Mouse (Mus musculus): ENCODE measurements around the gene Cep95. TPM values are rescaled to one million over a fixed set of nuclear protein-coding genes. Genes with fewer than 3 reads are reported as not detected.

The Cep95 gene
- polyA plus RNA-seq, 1 experiment from 2014 or later, result 11.5 TPM

GRCm38 (mm10) chr11:106824403-106824802 lies 35.4 kb downstream of the Cep95 start:
- Histone ChIP-seq H3K36me3 (peaks cover 87% of the 10 kb centered on the region), H3K4me3 (no peak overlapping the region), H3K9ac (no peak overlapping the region), H3K27ac (replicated peaks) (no peak overlapping the region), H3K4me1 (peaks cover 25% of the 10 kb centered on the region), H3K27me3 (replicated peaks) (no peaks in the 10 kb centered on the region), H3K4me2 (no peak overlapping the region), H3K9me3 (no peaks in the 10 kb centered on the region)
- 80% methylated on average over 10 of the region's 10 CpGs for WGBS
- ATAC-seq (ENCODE audit: extremely low read depth, insufficient number of reproducible peaks, low FRiP score, low TSS enrichment), result no peak

- Histone ChIP-seq H3K4me2 (no peak overlapping the region), H3K27me3 (replicated peaks) (no peaks in the 10 kb centered on the region), H3K9me3 (no peaks in the 10 kb centered on the region), H3K4me3 (no peak overlapping the region), H3K9ac (no peak overlapping the region), H3K27ac (replicated peaks) (no peak overlapping the region), H3K4me1 (peaks cover 9% of the 10 kb centered on the region), H3K36me3 (peaks cover 88% of the 10 kb centered on the region)
- WGBS, result 92% methylated on average over 7 of the region's 7 CpGs
- ATAC-seq (ENCODE audit: extremely low read depth, insufficient number of reproducible peaks, low FRiP score, low TSS enrichment), result no peak
Observed at GRCm38 (mm10) chr11:106828079-106828478, 39.0 kb downstream of the Cep95 start.

- H3K36me3 ChIP-seq, result peaks cover 79% of the 10 kb centered on the region
Observed at GRCm38 (mm10) chr11:106842002-106842401, 53.0 kb downstream of the Cep95 start.

GRCm38 (mm10) chr11:106851438-106851837 lies 62.4 kb downstream of the Cep95 start:
- no peaks in the 10 kb centered on the region for H3K27me3 ChIP-seq (replicated peaks)
- 49% methylated on average over 2 of the region's 2 CpGs for WGBS
- H3K9ac ChIP-seq, result no peak overlapping the region
- no peaks in the 10 kb centered on the region for H3K9me3 ChIP-seq
- H3K4me2 ChIP-seq, result no peak overlapping the region
- H3K4me1 ChIP-seq, result no peaks in the 10 kb centered on the region
- H3K36me3 ChIP-seq, result peaks cover 76% of the 10 kb centered on the region
- no peak for ATAC-seq (ENCODE audit: extremely low read depth, insufficient number of reproducible peaks, low FRiP score, low TSS enrichment)
- H3K27ac ChIP-seq (replicated peaks), result no peak overlapping the region
- no peak overlapping the region for H3K4me3 ChIP-seq

More at GRCm38 (mm10) chr11:106842002-106842401, 53.0 kb downstream of the Cep95 start:
- Histone ChIP-seq H3K27me3 (replicated peaks) (no peaks in the 10 kb centered on the region), H3K9me3 (no peaks in the 10 kb centered on the region), H3K27ac (replicated peaks) (no peak overlapping the region), H3K4me3 (no peak overlapping the region), H3K4me1 (no peaks in the 10 kb centered on the region), H3K9ac (no peak overlapping the region), H3K4me2 (no peak overlapping the region)
- ATAC-seq (ENCODE audit: extremely low read depth, insufficient number of reproducible peaks, low FRiP score, low TSS enrichment), result no peak
- 89% methylated on average over 3 of the region's 3 CpGs for WGBS

Small RNA genes lying within 50 kb of the gene (microRNA-seq; reads per million reads assigned to microRNA genes)
- not detected for gene Gm25994
- gene Mir3064, result 10.2 reads per million, percentile 27 among the genes with 10 or more reads in this experiment

Other genes starting within 250 kb of the Cep95 start
- gene Tex2, start 175.8 kb upstream of the Cep95 start, polyA plus RNA-seq (2015; fragmentation: Nextera tagmentation; extraction: Ambion mirVana), result 12.3 and 13.1 TPM in 2 replicates
- 60.7 and 61.4 TPM in 2 replicates for gene Pecam1, start 38.6 kb upstream of the Cep95 start, polyA plus RNA-seq (2015; fragmentation: Nextera tagmentation; extraction: Ambion mirVana)
- 1.5 and 1.9 TPM in 2 replicates for gene Milr1, start 38.0 kb upstream of the Cep95 start, polyA plus RNA-seq (2015; fragmentation: Nextera tagmentation; extraction: Ambion mirVana)
- 6.1 and 6.5 TPM in 2 replicates for gene Polg2, start 9.7 kb upstream of the Cep95 start, polyA plus RNA-seq (2015; fragmentation: Nextera tagmentation; extraction: Ambion mirVana)
- 192 and 199 TPM in 2 replicates for gene Ddx5, start 67 bp upstream of the Cep95 start, polyA plus RNA-seq (2015; fragmentation: Nextera tagmentation; extraction: Ambion mirVana)
- gene Smurf2, start 131.5 kb downstream of the Cep95 start, polyA plus RNA-seq (2015; fragmentation: Nextera tagmentation; extraction: Ambion mirVana), result 9.7 and 10.2 TPM in 2 replicates
- gene Kpna2, start 210.3 kb downstream of the Cep95 start, polyA plus RNA-seq (2015; fragmentation: Nextera tagmentation; extraction: Ambion mirVana), result 281 and 299 TPM in 2 replicates
- 1.9 and 2.0 TPM in 2 replicates for gene 1810010H24Rik, start 236.4 kb downstream of the Cep95 start, polyA plus RNA-seq (2015; fragmentation: Nextera tagmentation; extraction: Ambion mirVana)

Data from heart, embryonic 13.5 days (tissue).